Mouse (Mus musculus) right cerebral cortex, postnatal 4 days (tissue): ENCODE measurements at regions not wholly inside any gene's neighbourhood (a gene's known extent, or its start where the extent isn't known, plus 50 kb on each side); places are given as distances from the start of the nearest gene placed in this dataset.

Experiments used
- DNase-seq: peaks from one replicate; pipeline ENCODE4 v3.0.0-alpha.2; 2022

DNA sequence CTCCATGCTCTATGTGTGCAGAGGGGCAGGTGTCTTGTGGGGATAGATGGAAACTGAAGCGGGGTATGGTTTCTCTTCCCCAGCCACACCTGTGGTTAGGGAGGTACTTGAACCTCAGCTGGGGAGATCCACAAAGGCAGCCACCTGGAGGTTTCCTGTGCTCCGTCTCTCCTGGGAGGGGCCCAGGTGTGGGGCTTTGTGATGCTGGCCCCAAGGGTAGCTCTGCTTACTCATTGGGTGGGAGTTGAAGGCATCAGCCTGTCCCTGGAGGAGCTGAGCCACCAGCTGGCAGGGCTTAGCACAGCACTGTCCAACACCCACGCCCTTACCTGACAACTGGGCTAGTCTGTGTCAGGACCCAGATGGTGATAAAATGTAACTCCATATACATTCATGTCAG lies 81.4 kb downstream of the Lhx2 start:
- no peak for DNase-seq

DNA sequence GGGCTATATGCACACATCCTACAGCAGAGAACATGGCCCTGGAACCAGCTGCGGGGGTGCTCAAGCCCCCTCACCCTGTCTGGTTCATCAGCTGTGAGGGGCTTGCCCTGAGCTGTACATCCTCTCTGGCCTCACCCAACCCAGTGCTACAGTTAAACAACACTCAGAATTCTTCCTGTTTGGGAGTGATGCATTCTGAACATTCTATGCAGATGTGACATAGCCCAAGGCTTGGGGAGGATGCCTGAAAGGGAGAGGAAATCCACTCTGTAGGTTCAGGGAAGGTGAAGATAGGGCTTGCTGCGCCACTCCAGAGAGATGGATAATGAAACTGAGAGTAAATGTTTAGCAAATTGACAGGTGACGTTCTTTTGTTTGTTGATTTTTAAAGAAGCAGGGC lies 83.3 kb downstream of the Lhx2 start:
- no peak for DNase-seq

DNA sequence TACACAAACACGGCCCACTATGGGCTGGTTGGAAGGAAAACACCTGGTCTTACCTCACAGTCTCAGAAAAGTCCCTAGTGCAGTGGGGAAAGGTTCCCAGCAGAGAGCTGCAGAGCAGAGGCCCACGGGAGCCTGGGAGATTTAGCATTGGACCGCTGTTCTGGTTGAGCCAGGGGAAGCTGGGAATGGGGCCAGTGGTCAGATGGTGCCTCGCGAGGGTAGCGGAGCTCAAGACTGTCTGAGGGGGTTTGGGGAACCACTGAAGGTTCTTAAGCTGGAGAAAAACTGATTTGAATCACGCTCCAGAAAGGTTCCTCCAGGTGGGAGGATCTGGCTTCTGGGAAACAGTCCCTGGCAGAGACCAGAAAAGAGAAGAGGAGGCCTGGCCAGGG lies 84.8 kb downstream of the Lhx2 start:
- peak; percentile 32 for DNase-seq

DNA sequence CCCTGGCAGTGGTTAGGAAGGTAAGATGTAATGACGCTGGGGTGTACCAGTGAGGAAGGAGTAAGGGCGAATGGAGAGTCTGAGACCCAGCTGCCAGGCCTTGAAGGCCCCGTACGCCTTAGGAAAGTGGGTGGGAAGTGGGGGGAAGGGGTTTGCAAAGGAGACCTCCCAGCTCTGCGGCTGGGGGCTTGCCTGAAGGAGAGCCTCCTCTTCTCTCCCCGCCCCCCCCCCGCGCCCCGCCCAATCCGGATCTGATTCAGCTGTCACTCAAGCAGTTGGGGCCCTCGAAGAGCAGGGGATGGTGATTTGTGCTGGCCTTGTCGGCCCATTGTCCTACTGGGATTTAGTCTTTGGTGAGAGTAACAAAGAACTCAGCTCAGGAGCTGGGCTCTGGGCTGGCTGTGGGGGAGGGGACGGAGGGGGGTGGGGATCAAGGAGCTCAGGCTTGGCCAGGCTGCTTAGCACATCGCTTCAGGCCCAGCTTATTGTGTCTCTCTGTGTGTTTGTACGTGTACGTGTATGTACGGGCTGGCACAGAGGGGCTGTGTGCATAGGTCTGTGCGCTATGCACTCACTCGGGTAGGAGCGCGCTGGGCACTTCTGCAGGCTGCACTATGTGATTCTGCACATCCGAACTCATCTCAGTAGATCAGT lies 85.3 kb downstream of the Lhx2 start:
- DNase-seq, result peak; percentile 36

DNA sequence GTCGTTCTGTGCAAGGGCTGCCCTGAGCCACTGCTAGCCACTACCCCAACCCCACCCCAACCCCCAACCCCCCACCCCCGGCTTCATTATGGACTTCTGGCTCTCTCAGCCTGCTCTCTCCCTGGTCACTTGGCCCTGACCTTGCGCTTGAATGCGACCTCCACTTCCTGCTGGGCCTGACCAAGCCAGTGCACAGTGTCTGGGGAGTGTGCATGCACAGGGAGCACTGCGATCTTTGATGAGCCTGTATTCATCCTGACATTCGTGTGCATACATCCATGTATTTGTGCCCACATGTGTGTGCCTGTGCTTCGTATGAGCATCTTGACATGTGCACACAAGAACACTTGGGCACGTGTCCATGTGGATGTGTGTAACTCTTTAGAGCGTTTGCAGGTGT lies 85.9 kb downstream of the Lhx2 start:
- DNase-seq, result no peak

DNA sequence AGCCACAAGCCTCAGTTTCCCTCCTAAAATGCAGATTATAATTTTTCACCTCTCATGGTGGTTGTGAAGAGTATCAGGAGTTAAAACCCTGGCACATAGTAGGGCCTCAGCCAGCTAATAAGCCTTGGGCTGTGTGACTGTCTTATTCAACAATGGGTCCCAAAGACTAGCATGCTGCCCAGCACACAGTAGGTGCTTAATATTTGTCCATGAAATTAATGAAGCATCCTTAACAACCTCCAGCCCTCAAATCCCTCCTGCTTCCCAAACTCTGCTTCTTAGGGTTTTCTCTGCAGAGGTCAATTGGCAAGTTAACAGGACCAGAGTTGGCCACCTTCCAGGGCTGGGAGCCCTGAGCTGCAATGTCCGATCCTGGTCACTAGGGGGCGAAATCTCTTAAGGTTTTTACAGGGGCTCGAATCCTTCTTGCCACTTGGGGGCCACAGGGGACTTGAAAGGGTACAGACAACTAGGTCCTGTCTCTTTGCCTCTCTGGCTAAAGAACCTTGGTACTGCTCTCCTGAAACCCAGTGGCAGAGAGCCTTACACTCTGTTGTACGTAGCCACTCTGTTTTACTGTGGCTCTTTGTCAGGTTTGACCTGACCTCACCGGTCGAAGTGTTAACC lies 81.6 kb upstream of the Nek6 start:
- DNase-seq, result peak; percentile 54

DNA sequence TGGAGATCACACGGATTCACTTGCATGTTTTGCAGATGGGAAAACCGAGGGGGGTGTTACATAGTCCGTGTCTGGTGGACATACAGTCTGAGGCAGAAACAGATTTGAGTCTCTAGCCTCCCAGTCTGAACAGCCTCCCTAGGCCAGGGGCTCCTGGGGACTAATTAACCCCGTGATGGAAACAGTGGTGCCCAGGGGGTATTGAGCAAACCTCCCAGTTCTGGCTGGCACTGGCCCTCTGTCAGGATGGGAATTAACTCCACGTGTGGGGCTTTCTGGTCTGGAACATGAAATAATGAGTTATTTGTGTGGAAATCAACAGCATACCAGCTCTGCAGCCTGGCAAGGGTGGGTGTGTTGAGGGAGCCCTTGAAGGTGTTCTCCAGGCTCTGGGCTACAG lies 79.9 kb upstream of the Nek6 start:
- no peak for DNase-seq

DNA sequence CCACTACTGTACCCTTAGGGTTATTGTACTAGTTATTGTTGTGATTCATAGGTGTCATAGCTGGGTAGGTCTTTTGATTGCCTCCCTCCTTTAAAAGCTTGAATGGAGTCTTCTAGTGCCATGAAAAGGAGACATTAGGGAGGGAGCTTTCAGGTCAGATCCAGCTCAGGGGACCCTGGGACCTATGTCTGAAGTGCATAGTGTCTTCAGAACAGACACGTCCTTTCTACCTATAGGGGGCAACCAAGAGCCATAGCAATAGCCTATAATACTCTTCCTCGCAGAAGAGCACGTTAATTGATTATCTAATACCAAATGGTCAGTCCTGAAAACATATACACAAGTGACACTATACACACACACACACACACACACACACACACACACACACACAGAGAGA lies 77.7 kb upstream of the Nek6 start:
- DNase-seq, result no peak

DNA sequence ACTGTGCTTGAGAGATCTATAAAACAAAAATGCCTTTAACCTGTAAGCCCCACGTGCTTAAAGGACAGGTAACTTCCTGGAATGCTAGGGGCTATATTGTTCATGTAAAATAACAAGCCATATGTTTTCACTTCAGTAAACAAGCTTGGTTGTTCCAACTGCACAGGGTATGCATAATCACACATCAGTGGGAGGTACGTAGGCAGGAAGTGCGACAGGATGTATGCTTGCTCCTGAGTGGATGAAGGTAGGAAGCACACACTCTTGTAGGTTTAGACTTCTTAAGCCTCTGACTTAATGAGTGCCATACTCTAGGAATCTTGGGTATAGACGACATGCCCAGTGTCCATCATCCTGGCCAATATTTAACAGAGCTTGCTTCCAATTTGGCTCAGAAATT lies 74.7 kb upstream of the Nek6 start:
- DNase-seq, result no peak

DNA sequence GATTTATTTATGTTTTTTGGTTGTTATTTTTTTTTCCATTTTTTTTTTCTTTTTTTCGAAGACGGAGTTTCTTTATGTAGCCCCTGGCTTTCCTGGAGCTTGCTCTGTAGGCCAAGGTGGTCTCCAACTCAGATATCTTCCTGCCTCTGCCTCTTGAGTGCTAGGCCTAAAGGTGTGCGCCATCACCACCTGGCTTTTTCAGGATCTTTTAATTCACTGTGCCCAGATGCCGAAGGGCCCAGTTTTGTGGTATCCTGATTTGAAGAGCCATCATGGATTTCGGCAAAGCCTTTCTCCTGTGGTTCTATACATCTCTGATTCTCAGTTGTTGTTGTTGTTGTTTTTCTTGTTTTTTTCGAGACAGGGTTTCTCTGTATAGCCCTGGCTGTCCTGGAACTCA lies 72.3 kb upstream of the Nek6 start:
- DNase-seq, result no peak

DNA sequence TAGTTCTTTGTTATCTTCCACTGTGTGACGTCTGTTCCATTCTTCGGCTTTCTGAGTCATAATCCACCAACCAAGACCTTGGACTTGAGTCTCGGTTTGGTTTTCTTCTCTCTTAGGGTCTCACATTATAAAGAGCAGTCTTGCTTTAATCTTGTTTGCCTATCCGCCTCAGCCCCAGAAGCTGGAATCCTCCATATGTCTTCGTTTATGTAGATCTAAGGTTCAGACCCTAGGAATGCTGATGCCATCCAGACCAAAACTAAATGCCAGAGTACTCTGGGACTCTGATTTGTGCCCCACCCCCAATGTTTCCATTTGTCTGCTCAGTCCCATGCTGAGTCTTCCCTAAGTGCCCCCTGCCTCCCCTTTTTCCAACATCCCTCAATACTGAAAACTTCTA lies 71.5 kb upstream of the Nek6 start:
- no peak for DNase-seq

DNA sequence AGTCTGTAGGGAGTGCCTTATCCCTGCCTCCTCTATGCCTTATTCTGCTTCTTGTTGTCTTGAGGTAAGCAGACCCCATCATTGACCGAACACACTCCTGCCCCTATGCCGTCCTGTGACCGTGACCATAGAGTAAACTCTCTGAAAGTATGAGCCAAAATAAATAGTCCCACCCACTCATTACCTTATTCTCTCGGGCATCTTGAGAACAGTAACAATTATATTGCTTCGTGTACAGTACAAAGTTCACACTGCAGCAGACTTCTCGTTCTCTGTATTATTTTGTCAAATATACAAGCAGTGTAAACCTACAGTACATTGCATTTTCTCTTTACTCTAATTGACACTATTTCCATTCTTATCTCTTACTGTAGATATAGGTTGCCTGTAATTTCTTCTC lies 62.4 kb upstream of the Nek6 start:
- no peak for DNase-seq

DNA sequence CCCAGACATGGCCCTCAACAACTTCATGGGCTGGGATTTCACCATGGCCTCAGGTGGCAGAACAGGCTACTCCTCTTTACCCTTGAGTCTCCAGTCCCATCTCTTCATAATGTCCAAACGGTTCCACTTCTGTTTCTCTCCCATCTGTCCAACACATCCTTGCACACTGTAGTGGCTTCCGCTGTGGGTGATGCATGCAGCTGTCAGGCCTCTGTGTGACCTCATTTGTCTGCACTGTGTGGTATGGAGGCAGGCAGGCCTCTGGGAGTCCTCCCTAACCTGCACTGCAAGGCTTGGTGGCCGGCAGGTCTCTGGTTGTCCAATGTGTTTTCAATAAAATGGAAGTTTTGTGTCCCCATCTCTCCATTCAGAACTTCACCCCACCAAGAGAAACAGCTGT lies 54.9 kb upstream of the Nek6 start:
- no peak for DNase-seq

DNA sequence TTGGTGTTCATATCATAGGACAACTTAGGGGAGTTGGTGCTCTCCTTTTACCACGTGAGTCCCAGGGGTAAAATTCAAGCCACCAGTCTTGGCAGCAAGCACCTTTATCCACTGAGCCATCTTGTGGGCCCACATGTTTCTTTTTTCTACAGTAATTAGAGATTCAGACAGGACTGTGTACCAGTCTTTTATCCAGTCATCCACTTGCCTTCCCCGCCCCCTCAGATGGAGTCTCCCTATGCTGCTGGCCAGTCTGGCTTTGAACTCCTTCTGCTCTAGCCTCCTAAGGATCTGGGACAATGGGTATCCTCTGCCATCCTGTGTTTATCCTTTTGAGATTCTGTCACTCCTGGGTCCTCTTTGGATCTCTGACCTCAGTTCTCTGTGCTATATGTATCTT lies 51.1 kb upstream of the Nek6 start:
- no peak for DNase-seq

DNA sequence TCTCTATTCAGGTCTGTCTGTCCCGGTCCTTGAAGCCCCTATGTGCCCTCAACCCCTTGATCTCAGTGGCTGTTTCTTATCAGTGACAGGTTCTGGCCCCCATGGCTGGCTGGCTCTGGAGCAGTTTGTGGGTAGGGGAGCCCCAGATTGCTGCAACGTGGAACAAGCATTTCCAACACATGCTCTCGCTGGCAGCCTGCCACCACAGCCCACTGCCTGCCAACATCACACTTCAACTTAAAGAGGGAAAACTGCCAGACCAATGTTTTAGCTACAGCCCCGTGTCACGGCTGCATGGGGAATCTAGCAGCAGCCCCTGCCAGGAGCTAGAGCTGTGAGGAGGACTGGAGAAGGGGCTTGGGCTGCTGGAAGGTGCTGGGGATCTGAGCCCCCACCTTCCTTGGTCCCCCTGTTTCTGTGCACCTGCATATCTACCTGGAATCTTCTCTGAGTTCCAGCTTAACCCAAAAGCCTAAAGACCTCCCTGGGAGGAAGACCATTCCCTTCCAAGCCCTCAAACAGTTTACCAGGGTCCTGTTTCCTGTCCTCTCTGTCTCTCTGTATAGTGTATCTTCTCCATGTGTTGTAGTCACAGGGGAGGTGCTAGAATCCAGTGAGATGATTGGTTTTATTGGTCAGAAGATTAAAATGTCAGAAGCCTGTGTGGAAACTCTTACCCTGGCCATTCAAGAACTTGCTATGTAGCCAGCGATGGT lies 50.5 kb upstream of the Nek6 start:
- DNase-seq, result peak; percentile 91
